Mouse (Mus musculus): ENCODE results near the gene Macc1. TPM values are rescaled to one million over a fixed set of nuclear protein-coding genes. Genes with fewer than 3 reads are reported as not detected.

Macc1 gene
- polyA plus RNA-seq (2017; shearing (Covaris generic)): not detected

GRCm38 (mm10) chr12:119313970-119314369 is at the start of gene Macc1:
TSS of gene Macc1 (plus strand) at chr12:119314270.

Other genes starting within 250 kb of the Macc1 start
- 20.5 TPM for gene Itgb8, start 75.5 kb upstream of the Macc1 start, polyA plus RNA-seq (2017; shearing (Covaris generic))

All from CD4-positive, CD25-positive, alpha-beta regulatory T cell, adult 9 weeks (primary cell).